16 mouse cellular contexts compared by ENCODE assay signal in genomic region chr6:137540800-137541199, GRCm38 (mm10).
DNase-seq lines count a peak whose midpoint lies in the region; ATAC-seq and TF ChIP-seq lines count a peak whose summit lies in the region.
"Had no signal": no experiment of that assay in that cellular context is flagged by ENCODE, and none has a peak within 500 bp of the region (broad histone marks: within the 10 kb centered on the region; RNA-seq: fewer than 3 reads in every experiment).

No protein-coding gene starts in this region.

- H3K9me3 ChIP-seq in midbrain, embryonic 10.5 days (replicated peaks), result peaks cover 8% of the 10 kb centered on the region; the same call in 1 of the 2 replicates
- 0 out of 2 replicates have a peak, but pooled peaks cover 4% of the 10 kb centered on the region for H3K9me3 ChIP-seq in midbrain, embryonic 13.5 days
- no peaks in the 10 kb centered on the region for H3K9me3 ChIP-seq in liver, embryonic 13.5 days (replicated peaks)
- H3K9me3 ChIP-seq in stomach, postnatal 0 days (ENCODE audit: control insufficient read depth, low read length), result no peaks in the 10 kb centered on the region
- H3K9me3 ChIP-seq in heart, embryonic 12.5 days (replicated peaks), result 0 out of 2 replicates have a peak, but pooled peaks cover 8% of the 10 kb centered on the region
- H3K9me3 ChIP-seq: neural tube, embryonic 13.5 days had no signal

- H3K27ac ChIP-seq in midbrain, embryonic 10.5 days (replicated peaks), result peak overlapping the region; percentile 71; the same call in 1 of the 2 replicates
- H3K27ac ChIP-seq in midbrain, embryonic 13.5 days, result no peak overlapping the region
- no peak overlapping the region for H3K27ac ChIP-seq in liver, embryonic 13.5 days
- peak overlapping the region; percentile 84 for H3K27ac ChIP-seq in stomach, postnatal 0 days (replicated peaks)
- H3K27ac ChIP-seq in heart, embryonic 12.5 days (ENCODE audit: poor library complexity, severe bottlenecking), result no peak overlapping the region
- H3K27ac ChIP-seq: neural tube, embryonic 13.5 days had no signal

- H3K27me3 ChIP-seq in midbrain, embryonic 10.5 days (ENCODE audit: low read depth, poor library complexity, severe bottlenecking), result peaks cover 7% of the 10 kb centered on the region; the same call in 1 of the 2 replicates
- H3K27me3 ChIP-seq in midbrain, embryonic 13.5 days, result no peaks in the 10 kb centered on the region
- 0 out of 2 replicates have a peak, but pooled peaks cover 3% of the 10 kb centered on the region for H3K27me3 ChIP-seq in liver, embryonic 13.5 days
- H3K27me3 ChIP-seq in stomach, postnatal 0 days (ENCODE audit: control insufficient read depth, insufficient read depth, low read length), result no peaks in the 10 kb centered on the region
- H3K27me3 ChIP-seq in heart, embryonic 12.5 days (replicated peaks), result no peaks in the 10 kb centered on the region
- H3K27me3 ChIP-seq: neural tube, embryonic 13.5 days had no signal

- H3K4me3 ChIP-seq in midbrain, embryonic 10.5 days, result no peak overlapping the region
- no peak overlapping the region for H3K4me3 ChIP-seq in midbrain, embryonic 13.5 days (replicated peaks)
- no peak overlapping the region for H3K4me3 ChIP-seq in liver, embryonic 13.5 days (replicated peaks)
- H3K4me3 ChIP-seq in stomach, postnatal 0 days (ENCODE audit: low read depth, low read length), result no peak overlapping the region
- no peak overlapping the region for H3K4me3 ChIP-seq in heart, embryonic 12.5 days
- H3K4me3 ChIP-seq: neural tube, embryonic 13.5 days had no signal

- DNase-seq in midbrain, embryonic 10.5 days (ENCODE audit: low spot score), result no peak
- DNase-seq in liver, embryonic 13.5 days, result no peak
- peak; percentile 47 for DNase-seq in lung, postnatal 10 days
- DNase-seq in stomach, postnatal 0 days (ENCODE audit: low spot score), result peak; percentile 43
- no peak for DNase-seq in right cerebral cortex, postnatal 25 days
- DNase-seq: cerebellum, adult 11-12 months; heart, postnatal 36 days; kidney, postnatal 25 days; left cerebral cortex, postnatal 4 days; spleen, adult 18-20 months had no signal

- TF ChIP-seq CTCF in stomach, postnatal 0 days (IDR thresholded peaks at IDR 0.05; ENCODE audit: low read depth), result no peak

- no peak for TF ChIP-seq EP300 in stomach, postnatal 0 days (optimal IDR thresholded peaks at IDR 0.05)

- peaks cover 36% of the 10 kb centered on the region for H3K4me1 ChIP-seq in midbrain, embryonic 10.5 days
- peaks cover 25% of the 10 kb centered on the region for H3K4me1 ChIP-seq in midbrain, embryonic 13.5 days (replicated peaks)
- peaks cover 29% of the 10 kb centered on the region for H3K4me1 ChIP-seq in liver, embryonic 13.5 days (replicated peaks)
- H3K4me1 ChIP-seq in stomach, postnatal 0 days (replicated peaks; ENCODE audit: control insufficient read depth, insufficient read depth), result no peaks in the 10 kb centered on the region; the same call in 1 of the 2 replicates
- peaks cover 28% of the 10 kb centered on the region for H3K4me1 ChIP-seq in heart, embryonic 12.5 days (replicated peaks)

- H3K9ac ChIP-seq in midbrain, embryonic 13.5 days (replicated peaks), result no peak overlapping the region
- H3K9ac ChIP-seq in liver, embryonic 13.5 days, result no peak overlapping the region
- H3K9ac ChIP-seq in stomach, postnatal 0 days (ENCODE audit: low read length), result no peak overlapping the region
- H3K9ac ChIP-seq in heart, embryonic 12.5 days, result no peak overlapping the region
- H3K9ac ChIP-seq: neural tube, embryonic 13.5 days had no signal

- no peak for ATAC-seq in midbrain, embryonic 13.5 days
- no peak for ATAC-seq in liver, embryonic 13.5 days (ENCODE audit: low read depth)
- peak; percentile 90 for ATAC-seq in stomach, postnatal 0 days (ENCODE audit: low FRiP score, low TSS enrichment)
- no peak for ATAC-seq in heart, embryonic 12.5 days (ENCODE audit: insufficient number of reproducible peaks, low FRiP score)
- no peak for ATAC-seq in erythroid progenitor cell, adult 5-6 weeks (replicated peaks; ENCODE audit: low FRiP score, poor library complexity, severe bottlenecking)
- ATAC-seq: forebrain, embryonic 16.5 days; inflammation-experienced regulatory T-cells, adult 6 months had no signal

- 69% methylated on average over 5 of the region's 5 CpGs for WGBS in midbrain, embryonic 10.5 days
- WGBS in midbrain, embryonic 13.5 days, result 75% methylated on average over 5 of the region's 5 CpGs
- WGBS in liver, embryonic 13.5 days (ENCODE audit: insufficient replicate concordance), result 51% methylated on average over 5 of the region's 5 CpGs
- WGBS in stomach, postnatal 0 days, result 49% methylated on average over 5 of the region's 5 CpGs
- 73% methylated on average over 5 of the region's 5 CpGs for WGBS in heart, embryonic 12.5 days

- no peak overlapping the region for H3K4me2 ChIP-seq in midbrain, embryonic 13.5 days (replicated peaks)
- 0 out of 2 replicates have a peak overlapping the region, but pooled peaks have one; percentile 11 for H3K4me2 ChIP-seq in liver, embryonic 13.5 days
- H3K4me2 ChIP-seq in stomach, postnatal 0 days (replicated peaks; ENCODE audit: low read depth), result no peak overlapping the region
- no peak overlapping the region for H3K4me2 ChIP-seq in heart, embryonic 12.5 days
- H3K4me2 ChIP-seq: neural tube, embryonic 13.5 days had no signal

- H3K36me3 ChIP-seq in midbrain, embryonic 10.5 days, result peaks cover 2% of the 10 kb centered on the region; the same call in 1 of the 2 replicates
- H3K36me3 ChIP-seq in midbrain, embryonic 13.5 days, result peaks cover 3% of the 10 kb centered on the region
- no peaks in the 10 kb centered on the region for H3K36me3 ChIP-seq in liver, embryonic 13.5 days
- H3K36me3 ChIP-seq in stomach, postnatal 0 days (ENCODE audit: control insufficient read depth, insufficient read depth, low read length), result no peaks in the 10 kb centered on the region
- H3K36me3 ChIP-seq in heart, embryonic 12.5 days, result peaks cover 4% of the 10 kb centered on the region

Comparison
In these comparisons a context has a peak if more than half of its experiments do, and no peak if none do; other contexts are left out.
1. H3K27ac ChIP-seq: peak in midbrain, embryonic 10.5 days (single experiment) and stomach, postnatal 0 days (single experiment); none in midbrain, embryonic 13.5 days (single experiment), liver, embryonic 13.5 days (single experiment) and heart, embryonic 12.5 days (single experiment).
2. DNase-seq: peak in lung, postnatal 10 days (single experiment) and stomach, postnatal 0 days (single experiment); none in midbrain, embryonic 10.5 days (single experiment), liver, embryonic 13.5 days (single experiment) and right cerebral cortex, postnatal 25 days (single experiment).